Mouse (Mus musculus) adrenal gland, adult 2 months (tissue): ENCODE results near the gene Kcnt1. TPM values are rescaled to one million over a fixed set of nuclear protein-coding genes. Genes with fewer than 3 reads are reported as not detected.

ENCODE experiments used
- DNase-seq: peaks from one replicate; pipeline ENCODE4 v3.0.0; 2021
- polyA plus RNA-seq: library from polyadenylated mRNA; depleted of rRNA; stranded (reverse); fragments of >200 nt; gene quantifications from 2 replicates; pipeline ENCODE4 v1.2.3, GENCODE M21; 2012
- total RNA-seq, 2 experiments: library from RNA; stranded (reverse); gene quantifications; 2 replicates each; pipeline ENCODE4 v1.2.3; 2021

The Kcnt1 gene
- total and polyA plus RNA-seq, 3 experiments, result 1.9 to 11.8 (median 2.9) TPM

DNA sequence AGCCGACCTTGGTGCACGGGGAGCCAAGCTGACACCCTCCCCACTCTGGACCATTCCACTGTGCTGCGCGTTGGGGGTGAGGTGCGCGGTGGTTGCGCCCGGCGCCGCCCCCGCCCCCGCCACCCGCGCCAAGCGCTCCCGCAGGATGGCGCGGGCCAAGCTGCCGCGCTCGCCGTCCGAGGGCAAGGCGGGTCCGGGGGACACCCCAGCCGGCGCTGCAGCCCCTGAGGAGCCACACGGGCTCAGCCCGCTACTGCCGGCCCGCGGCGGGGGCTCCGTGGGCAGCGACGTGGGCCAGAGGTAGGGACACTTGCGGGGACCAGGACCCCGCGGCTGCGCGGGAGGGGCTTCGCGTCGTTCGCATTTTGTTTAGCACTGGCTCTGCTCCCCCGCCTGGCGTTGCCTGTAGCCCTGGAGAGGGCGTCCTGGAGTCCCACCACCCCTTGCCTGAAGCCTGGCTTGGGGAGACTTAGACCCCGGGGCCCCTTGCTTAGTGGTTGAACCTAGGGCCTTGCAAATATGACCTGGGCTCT is 14.3 kb downstream of the Kcnt1 start:
- DNase-seq, result peak; percentile 32

DNA sequence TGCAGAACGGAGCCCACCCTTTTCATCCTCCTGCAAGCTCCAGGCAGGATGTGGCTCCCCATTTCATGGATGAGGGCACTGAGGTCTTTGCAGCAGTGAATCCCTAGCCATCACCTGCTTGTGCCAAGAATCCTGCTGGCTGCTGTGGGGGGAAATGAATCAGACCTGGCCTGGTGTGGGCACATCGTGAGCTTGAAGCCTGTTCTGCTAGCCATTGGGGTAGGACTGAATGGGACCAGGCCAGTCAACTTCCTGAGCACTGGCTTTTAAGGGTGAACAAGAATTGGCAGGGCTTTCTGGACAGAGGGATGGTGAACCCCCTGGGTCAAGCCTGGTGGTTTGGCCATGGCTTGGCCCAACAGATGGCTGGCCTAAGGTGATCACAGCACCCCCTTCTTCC is 15.0 kb downstream of the Kcnt1 start:
- no peak for DNase-seq

GRCm38 (mm10) chr2:25879061-25879460 is 15.5 kb downstream of the Kcnt1 start:
- DNase-seq, result no peak

DNA sequence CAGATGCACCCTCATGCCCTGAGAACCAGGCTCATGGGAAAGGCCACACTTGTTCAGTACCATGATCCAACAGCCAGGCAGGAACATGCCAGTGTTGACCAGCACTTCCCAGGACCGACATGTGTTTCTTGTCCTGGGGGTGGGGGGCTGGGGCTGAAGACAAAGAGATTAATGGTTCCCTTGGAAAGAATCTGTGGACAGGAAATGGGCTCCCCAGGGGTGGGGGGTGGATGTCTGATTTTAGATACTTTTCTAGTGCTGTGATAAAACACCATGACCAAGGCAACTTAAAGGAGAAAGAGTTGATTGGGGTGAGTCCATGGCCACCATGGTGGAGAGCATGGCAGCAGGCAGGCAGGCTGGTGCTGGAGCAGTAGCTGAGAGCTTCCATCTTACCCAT is 18.7 kb downstream of the Kcnt1 start:
- no peak for DNase-seq

GRCm38 (mm10) chr2:25884756-25885155 is 21.2 kb downstream of the Kcnt1 start:
- no peak for DNase-seq

- no peak for DNase-seq
These were observed 23.7 kb downstream of the Kcnt1 start for GRCm38 (mm10) chr2:25887226-25887625.

DNA sequence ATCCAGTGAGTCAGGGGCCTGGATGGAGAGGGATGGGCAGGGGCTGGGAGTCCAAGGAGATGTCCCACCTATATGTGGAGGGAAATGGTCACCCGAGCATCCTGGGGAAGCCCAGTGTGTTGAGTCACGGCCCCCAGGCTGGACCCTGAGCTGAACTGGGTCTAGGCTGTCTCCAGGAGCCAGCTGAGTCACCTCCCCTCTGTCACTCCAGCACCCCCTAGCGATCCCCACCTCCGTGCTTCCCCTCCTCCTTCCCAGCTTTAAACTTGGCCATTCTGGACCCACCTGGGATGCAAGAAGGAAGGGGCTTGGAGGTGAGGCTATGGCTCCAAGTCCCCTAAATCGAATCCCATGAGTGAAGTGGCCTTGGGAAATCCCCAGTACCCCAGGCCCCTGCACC is 24.6 kb downstream of the Kcnt1 start:
- DNase-seq, result peak; percentile 30

GRCm38 (mm10) chr2:25892440-25892839 is 28.9 kb downstream of the Kcnt1 start:
- DNase-seq, result peak; percentile 24

DNA sequence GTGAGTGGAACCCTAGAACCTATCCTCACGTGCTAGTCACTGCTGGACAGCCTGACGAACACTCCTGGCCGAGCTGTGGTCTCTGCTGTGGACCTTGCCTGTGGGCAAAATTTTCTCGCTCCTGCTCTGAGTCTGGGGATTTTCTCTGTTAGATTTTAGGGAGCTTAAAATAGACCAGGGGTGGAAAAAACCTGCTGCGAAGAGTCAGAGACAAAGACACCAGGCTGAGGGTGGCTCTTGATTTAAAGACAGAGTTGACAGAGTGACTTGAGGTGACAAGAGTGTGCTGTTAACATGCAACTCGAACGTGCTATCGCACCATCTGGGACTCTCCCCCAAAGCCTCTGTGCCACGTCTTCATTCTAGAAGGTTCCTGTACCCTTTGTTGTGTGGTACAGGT is 35.4 kb downstream of the Kcnt1 start:
- no peak for DNase-seq

DNA sequence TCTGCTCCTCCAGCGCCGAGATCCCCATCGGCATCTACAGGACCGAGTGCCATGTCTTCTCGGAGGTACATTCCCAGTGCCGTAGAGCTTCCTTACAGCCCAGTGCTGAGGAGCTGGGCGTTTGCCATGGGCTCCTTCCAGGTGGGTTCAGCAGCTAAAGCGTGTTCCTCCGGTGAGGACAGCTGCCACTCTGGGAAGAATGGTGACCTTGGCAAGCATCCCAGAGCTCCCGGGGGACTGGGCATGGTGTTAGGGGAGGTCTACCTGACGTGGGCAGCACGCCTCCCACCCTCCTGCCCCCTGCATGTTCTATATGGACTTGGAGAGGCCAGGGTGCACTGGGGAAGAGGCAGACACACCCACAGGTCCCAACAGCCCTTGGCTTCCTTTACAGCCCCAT is 46.3 kb downstream of the Kcnt1 start:
- DNase-seq, result no peak

DNA sequence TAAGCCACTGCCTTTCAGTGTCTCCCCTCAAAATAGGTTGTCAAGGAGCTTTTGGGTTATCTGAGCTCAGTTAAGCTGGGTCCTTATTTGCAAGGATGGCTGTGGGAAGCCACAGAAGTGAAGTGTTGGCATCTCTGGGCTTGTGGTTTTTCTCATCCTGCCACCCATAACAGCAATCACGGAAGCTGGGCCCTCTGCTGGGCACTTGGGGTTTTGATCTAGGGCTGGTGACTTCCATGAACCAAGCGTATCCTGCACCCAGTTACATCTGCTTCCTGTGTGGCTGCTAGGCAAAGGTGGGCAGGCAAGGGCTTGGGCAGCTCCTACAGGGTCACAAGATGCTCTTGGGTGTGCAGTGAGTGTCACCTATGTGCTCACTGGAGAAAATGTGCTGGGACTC is 49.7 kb downstream of the Kcnt1 start:
- DNase-seq, result no peak

DNA sequence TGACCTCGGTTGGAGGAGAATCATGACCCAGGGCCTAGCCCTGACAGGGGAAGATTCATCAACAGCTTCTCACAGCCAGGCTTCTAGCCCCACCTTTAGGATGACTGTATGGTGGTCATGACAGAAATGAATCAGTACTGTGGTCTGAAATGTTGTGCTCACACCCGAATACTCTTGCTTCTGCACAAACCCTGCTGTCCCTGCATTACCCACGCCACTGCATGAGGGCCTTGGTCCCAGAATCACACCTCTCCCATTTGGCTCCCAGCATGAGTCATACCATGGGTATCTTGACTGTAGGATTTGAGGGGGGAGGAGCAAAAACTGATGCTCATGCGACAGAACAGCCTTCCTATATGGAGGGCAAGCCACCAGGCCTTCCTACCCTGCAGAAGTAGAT is 50.7 kb downstream of the Kcnt1 start:
- peak; percentile 52 for DNase-seq

GRCm38 (mm10) chr2:25914821-25915220 is 51.3 kb downstream of the Kcnt1 start:
- DNase-seq, result peak; percentile 57

DNA sequence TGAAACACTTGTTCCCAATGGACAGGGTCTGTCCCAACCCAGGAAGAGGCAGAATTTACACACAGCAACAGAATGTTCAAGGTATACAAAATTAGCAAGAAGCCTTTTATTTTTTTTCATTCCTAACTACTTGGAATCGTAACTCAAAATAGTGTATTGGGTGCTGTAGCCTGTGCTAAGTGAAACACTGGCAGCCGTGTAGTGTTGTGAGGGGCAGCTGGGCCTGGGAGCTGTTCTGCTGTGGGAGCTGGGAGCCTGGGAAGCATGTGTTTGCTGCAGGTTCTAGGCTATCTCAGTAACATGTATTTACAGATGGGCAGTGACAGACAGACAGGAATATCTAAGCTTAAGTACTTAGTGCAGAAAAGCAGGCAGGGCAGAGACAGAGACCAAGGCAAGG is 54.9 kb downstream of the Kcnt1 start:
- no peak for DNase-seq

DNA sequence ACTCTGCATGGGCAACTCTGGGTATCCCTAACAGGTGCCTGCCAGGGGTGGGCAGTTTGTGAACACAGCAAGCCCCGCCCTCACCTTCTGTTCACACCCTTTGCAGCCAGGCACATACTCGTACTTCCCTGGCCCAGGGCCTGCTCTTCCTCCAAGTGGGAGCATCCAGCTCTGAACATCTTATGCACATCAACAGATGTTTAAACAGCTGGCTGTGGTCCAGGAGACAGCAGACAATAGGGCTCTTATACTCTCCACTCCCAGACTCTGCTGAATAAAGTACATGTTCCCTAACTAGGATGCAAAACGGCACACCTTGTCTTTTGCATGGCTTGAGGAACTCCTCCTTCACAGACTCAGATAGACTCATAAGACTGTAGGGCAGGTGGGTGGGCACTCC is 56.4 kb downstream of the Kcnt1 start:
- DNase-seq, result no peak

GRCm38 (mm10) chr2:25923799-25924198 is 60.3 kb downstream of the Kcnt1 start:
- no peak for DNase-seq

- no peak for DNase-seq
These were observed 61.4 kb downstream of the Kcnt1 start for GRCm38 (mm10) chr2:25924934-25925333.

- peak; percentile 54 for DNase-seq
These were observed 64.3 kb downstream of the Kcnt1 start for GRCm38 (mm10) chr2:25927821-25928220.

GRCm38 (mm10) chr2:25931249-25931859 is 67.8 kb downstream of the Kcnt1 start:
- DNase-seq, result peak; percentile 24

- no peak for DNase-seq
These were observed 77.0 kb downstream of the Kcnt1 start for GRCm38 (mm10) chr2:25940503-25940902.

DNA sequence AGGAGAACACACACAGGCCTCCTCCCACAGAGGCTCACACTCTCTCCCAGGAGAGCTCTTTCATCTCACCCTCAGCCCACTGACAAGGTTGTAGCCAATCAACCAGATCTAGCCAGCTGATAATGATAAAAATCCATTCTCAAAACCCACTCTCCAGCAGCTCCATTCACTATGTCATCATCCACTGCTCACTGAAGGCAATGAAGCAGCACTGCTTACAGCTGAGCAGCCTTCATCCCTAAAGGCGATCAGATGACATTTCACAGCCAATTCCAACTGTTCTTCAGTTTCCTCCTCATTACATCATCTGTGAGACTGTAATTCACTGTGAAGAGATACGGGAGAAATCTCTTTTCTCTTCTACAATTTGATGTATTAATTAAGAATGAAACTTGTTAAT is 80.3 kb downstream of the Kcnt1 start:
- no peak for DNase-seq

DNA sequence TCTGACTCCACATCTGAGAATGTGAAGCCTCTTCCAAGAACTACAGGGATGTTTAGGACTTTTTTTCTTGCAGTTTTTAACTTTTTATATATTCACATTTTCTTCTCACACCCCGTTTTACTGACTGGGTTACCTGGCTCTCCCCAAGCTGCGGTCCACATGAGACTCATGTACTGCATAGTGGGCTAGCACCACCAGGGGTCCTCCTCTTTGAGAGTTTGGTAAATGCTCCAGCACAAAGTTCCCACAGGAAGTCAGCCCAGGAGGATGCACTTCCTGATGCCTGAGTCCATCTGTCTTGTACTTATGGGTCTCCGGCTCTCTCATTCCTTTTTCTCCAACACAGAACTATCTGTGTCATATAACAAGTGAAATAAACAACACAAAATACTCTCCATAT is 84.4 kb downstream of the Kcnt1 start:
- DNase-seq, result no peak

- DNase-seq, result no peak
These were observed 85.8 kb downstream of the Kcnt1 start for GRCm38 (mm10) chr2:25949291-25949690.
